ENCODE assay signal across 24 mouse cellular contexts in the genomic region with DNA sequence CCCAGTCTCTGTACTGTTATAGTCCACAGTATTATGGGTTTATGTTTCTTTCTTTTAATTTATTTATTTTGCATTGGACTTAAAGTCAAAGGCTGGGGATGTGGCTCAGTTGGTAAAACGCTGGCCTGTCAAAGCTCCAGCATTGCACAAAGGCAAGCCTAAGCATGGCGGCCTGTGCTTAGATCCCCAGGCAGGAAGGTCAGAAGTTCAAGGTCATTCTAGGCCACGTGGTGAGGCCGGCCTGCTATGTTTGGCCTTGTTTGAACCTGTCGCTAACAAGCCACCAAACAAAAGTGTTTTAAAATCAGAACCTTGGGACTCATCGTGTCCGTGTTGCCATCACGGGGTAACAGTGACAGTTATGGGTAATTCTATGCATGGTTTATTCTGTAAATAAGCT. TPM values are rescaled to one million over a fixed set of nuclear protein-coding genes. Genes with fewer than 3 reads are reported as not detected.
A peak's percentile ranks its signal among the peaks of the same experiment; 100 is the strongest.
DNase-seq lines count a peak whose midpoint lies in the region; ATAC-seq and TF ChIP-seq lines count a peak whose summit lies in the region.
"Had no signal": no experiment of that assay in that cellular context is flagged by ENCODE, and none has a peak within 500 bp of the region (broad histone marks: within the 10 kb centered on the region; RNA-seq: fewer than 3 reads in every experiment).

No protein-coding gene starts in this region.

- 51% methylated on average over 8 of the region's 8 CpGs for WGBS in hindbrain, embryonic 13.5 days
- WGBS in hindbrain, postnatal 0 days, result 52% methylated on average over 8 of the region's 8 CpGs
- whole genome bisulfite sequencing in midbrain, embryonic 15.5 days, result 35% methylated on average over 8 of the region's 8 CpGs

- no peak overlapping the region for H3K9ac ChIP-seq in hindbrain, embryonic 13.5 days
- no peak overlapping the region for H3K9ac ChIP-seq in hindbrain, postnatal 0 days (replicated peaks; ENCODE audit: low read length)
- no peak overlapping the region for H3K9ac ChIP-seq in midbrain, embryonic 15.5 days
- H3K9ac ChIP-seq: embryonic facial prominence, embryonic 15.5 days; forebrain, embryonic 15.5 days; hindbrain, embryonic 14.5 days; limb, embryonic 13.5 days; liver, embryonic 13.5 days had no signal

- H3K27ac ChIP-seq in hindbrain, embryonic 13.5 days, result peak overlapping the region; percentile 45; the same call in 1 of the 2 replicates
- no peak overlapping the region for H3K27ac ChIP-seq in hindbrain, postnatal 0 days
- no peak overlapping the region for H3K27ac ChIP-seq in midbrain, embryonic 15.5 days
- H3K27ac ChIP-seq: embryonic facial prominence, embryonic 15.5 days; forebrain, embryonic 15.5 days; hindbrain, embryonic 14.5 days; limb, embryonic 13.5 days; liver, embryonic 13.5 days had no signal

- H3K4me2 ChIP-seq in hindbrain, embryonic 13.5 days, result no peak overlapping the region
- no peak overlapping the region for H3K4me2 ChIP-seq in hindbrain, postnatal 0 days (ENCODE audit: low read depth, low read length)
- H3K4me2 ChIP-seq in midbrain, embryonic 15.5 days, result no peak overlapping the region
- H3K4me2 ChIP-seq: embryonic facial prominence, embryonic 15.5 days; forebrain, embryonic 15.5 days; hindbrain, embryonic 14.5 days; limb, embryonic 13.5 days; liver, embryonic 13.5 days had no signal

- H3K4me1 ChIP-seq in hindbrain, embryonic 13.5 days (replicated peaks), result peaks cover 15% of the 10 kb centered on the region
- H3K4me1 ChIP-seq in hindbrain, postnatal 0 days (ENCODE audit: insufficient read depth, low read length), result no peaks in the 10 kb centered on the region
- peaks cover 7% of the 10 kb centered on the region; the same call in 1 of the 2 replicates for H3K4me1 ChIP-seq in midbrain, embryonic 15.5 days
- H3K4me1 ChIP-seq: embryonic facial prominence, embryonic 15.5 days; limb, embryonic 13.5 days had no signal

- ATAC-seq in hindbrain, embryonic 13.5 days (ENCODE audit: low FRiP score), result no peak
- no peak for ATAC-seq in hindbrain, postnatal 0 days
- peak; percentile 31 for ATAC-seq in midbrain, embryonic 15.5 days (replicated peaks)
- ATAC-seq: CD4-positive, CD25-positive, alpha-beta regulatory T cell, adult 4 months; intestine, embryonic 16.5 days had no signal

- no peak for DNase-seq in hindbrain, postnatal 0 days (ENCODE audit: low spot score)
- DNase-seq in ES-CJ7 (ENCODE audit: low read depth, low spot score), result peak; percentile 85
- peak; percentile 23 for DNase-seq in embryo, embryonic 11 days
- no peak for DNase-seq in frontal cortex, postnatal 36 days (ENCODE audit: low spot score in 2 of 2)
- DNase-seq in gastrocnemius, adult 8-10 months (ENCODE audit: low spot score in 2 of 2), result no peak
- DNase-seq: adrenal gland, postnatal 36 days; cerebellum, postnatal 10 days; gastrocnemius, postnatal 14 days; heart, adult 18-20 months; kidney, postnatal 25 days; layer of hippocampus, postnatal 36 days; liver, embryonic 13.5 days; lung, adult 2 months; lung, postnatal 14 days; retina, postnatal 1 day; thymus, postnatal 14 days had no signal

- H3K9me3 ChIP-seq in hindbrain, embryonic 13.5 days, result no peaks in the 10 kb centered on the region
- no peaks in the 10 kb centered on the region for H3K9me3 ChIP-seq in hindbrain, postnatal 0 days (ENCODE audit: low read length)
- H3K9me3 ChIP-seq in midbrain, embryonic 15.5 days, result no peaks in the 10 kb centered on the region
- H3K9me3 ChIP-seq: embryonic facial prominence, embryonic 15.5 days; forebrain, embryonic 15.5 days; limb, embryonic 13.5 days; liver, embryonic 13.5 days had no signal

- H3K4me3 ChIP-seq in hindbrain, embryonic 13.5 days, result no peak overlapping the region
- H3K4me3 ChIP-seq in hindbrain, postnatal 0 days (ENCODE audit: low read length), result no peak overlapping the region
- no peak overlapping the region for H3K4me3 ChIP-seq in midbrain, embryonic 15.5 days
- H3K4me3 ChIP-seq: embryonic facial prominence, embryonic 15.5 days; forebrain, embryonic 15.5 days; limb, embryonic 13.5 days; liver, embryonic 13.5 days had no signal

- peaks cover 34% of the 10 kb centered on the region for H3K36me3 ChIP-seq in hindbrain, embryonic 13.5 days
- peaks cover 4% of the 10 kb centered on the region; the same call in 1 of the 2 replicates for H3K36me3 ChIP-seq in hindbrain, postnatal 0 days (ENCODE audit: insufficient read depth, low read length)
- peaks cover 3% of the 10 kb centered on the region; the same call in 1 of the 2 replicates for H3K36me3 ChIP-seq in midbrain, embryonic 15.5 days (replicated peaks)
- H3K36me3 ChIP-seq: embryonic facial prominence, embryonic 15.5 days; liver, embryonic 13.5 days had no signal

- H3K27me3 ChIP-seq in hindbrain, embryonic 13.5 days, result no peaks in the 10 kb centered on the region
- H3K27me3 ChIP-seq in hindbrain, postnatal 0 days (ENCODE audit: insufficient read depth, low read length), result no peaks in the 10 kb centered on the region
- H3K27me3 ChIP-seq in midbrain, embryonic 15.5 days (replicated peaks), result no peaks in the 10 kb centered on the region
- H3K27me3 ChIP-seq: embryonic facial prominence, embryonic 15.5 days; forebrain, embryonic 15.5 days; limb, embryonic 13.5 days; liver, embryonic 13.5 days had no signal

- no peak for TF ChIP-seq CTCF in hindbrain, postnatal 0 days (IDR thresholded peaks at IDR 0.05; ENCODE audit: low read depth)

RNA-seq across cellular contexts. Expression of a gene that starts 51.6 kb away (rescaled TPM):
- polyA plus RNA-seq in hindbrain, embryonic 13.5 days (2015; fragmentation: Nextera tagmentation; extraction: Ambion mirVana), result 50.1 and 57.9 TPM in 2 replicates
- total RNA-seq in hindbrain, postnatal 0 days (2014; rRNA removed), result 48.0 and 58.1 TPM in 2 replicates
- polyA plus RNA-seq in hindbrain, postnatal 0 days (2015; fragmentation: Nextera tagmentation; extraction: Ambion mirVana), result 31.2 and 31.8 TPM in 2 replicates
- 41.3 and 44.0 TPM in 2 replicates for polyA plus RNA-seq in midbrain, embryonic 15.5 days (2015; fragmentation: Nextera tagmentation; extraction: Ambion mirVana)
- total RNA-seq in gastrocnemius, adult 8-10 months (2022), result 1 to 10 TPM in 2 of 4 experiments, under 1 TPM in 2; 0.31 to 2.1 (median 1.0) TPM

Comparison
In these comparisons a context has a peak if more than half of its experiments do, and no peak if none do; other contexts are left out.
1. DNase-seq: peak in ES-CJ7 (single experiment) and embryo, embryonic 11 days (single experiment); none in hindbrain, postnatal 0 days (single experiment), frontal cortex, postnatal 36 days (0 of 2) and gastrocnemius, adult 8-10 months (0 of 2).